Mouse (Mus musculus) stomach, postnatal 0 days (tissue): Measurements from ENCODE around the gene Cox8a.

ENCODE experiments used
- CTCF ChIP-seq: IDR thresholded peaks from 2 replicates; pipeline ENCODE4 v1.5.1; 2016; ENCODE audit warnings: antibody characterized with exemption, low read depth, mild to moderate bottlenecking, moderate library complexity
- EP300 ChIP-seq: optimal IDR thresholded peaks from 2 replicates; pipeline ENCODE3; 2016; ENCODE audit warnings: antibody characterized with exemption

DNA sequence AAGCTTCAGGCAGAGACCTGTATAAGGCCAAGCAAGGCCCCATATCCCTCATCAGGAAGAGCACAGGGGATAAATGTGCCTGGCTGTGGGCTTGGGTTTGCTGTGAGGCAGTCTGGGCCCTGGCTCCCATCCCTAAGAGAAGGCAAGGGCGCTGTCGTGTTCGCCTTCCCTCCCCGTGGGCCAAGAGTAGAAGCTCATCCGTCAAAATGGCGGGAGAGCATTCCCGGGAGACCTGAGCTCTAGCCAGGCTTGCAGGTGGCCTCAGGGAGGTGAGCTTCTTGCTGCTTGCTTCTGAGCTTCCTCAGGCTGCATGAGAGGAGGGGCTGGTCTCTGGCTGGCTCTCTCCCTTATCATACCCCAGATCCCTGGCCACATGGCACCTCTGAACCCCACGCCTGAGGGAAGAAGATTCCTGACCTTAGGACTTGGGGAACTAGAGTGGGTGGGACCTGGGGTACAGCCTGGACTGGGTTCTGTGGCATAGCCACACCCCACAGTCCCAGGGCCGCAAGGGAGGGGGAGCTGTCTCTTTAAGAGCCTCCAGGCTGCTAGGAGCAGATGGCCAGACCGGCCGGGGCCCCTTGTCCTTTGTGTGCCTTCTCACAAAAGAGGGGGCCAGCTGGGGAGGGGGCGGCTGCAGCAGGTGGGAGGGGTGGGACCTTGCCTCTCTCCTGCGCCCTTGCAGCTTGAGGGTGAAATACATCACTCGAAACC, 48.2 kb upstream of the Cox8a start:
- TF ChIP-seq CTCF = no peak
- TF ChIP-seq EP300 = no peak
